Mouse (Mus musculus) erythroblast, embryonic 14.5 days (primary cell): ENCODE measurements around the gene Rpl19.

Experiments
- GATA1 ChIP-seq: IDR thresholded peaks from 2 replicates; pipeline ENCODE4 v1.6.1; 2012; ENCODE audit warnings: low read length, inconsistent platforms, mixed read lengths
- TAL1 ChIP-seq: IDR thresholded peaks from 3 replicates; pipeline ENCODE4 v1.6.1; 2012; ENCODE audit warnings: low read length, inconsistent platforms, mixed read lengths

DNA sequence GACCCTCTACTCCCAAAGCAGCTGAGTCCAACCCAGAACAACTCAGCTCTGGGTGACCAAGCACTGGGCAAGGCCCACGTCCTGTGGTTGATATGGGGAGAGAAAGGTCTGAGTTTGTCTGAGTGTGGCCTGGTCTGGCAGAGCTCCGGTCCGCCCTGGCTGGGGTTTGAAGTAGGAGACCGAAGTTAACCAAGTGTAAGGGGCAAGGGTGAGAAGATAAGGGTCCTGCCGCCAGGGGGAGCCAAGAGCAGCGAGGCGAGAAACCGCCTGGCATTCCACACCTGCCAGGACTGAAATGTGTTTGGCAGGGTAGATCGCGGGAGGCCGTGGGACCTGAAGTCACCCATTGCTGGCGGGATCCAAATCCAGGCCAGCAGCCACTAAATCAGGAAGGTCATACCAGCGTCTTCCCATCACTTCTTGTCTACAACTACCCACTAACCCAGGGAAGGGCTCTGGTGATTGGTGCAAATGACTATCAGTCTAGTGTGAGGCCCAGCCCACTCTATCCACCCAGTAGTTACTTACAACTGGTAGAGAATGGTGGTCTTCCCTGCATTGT lies 31.9 kb upstream of the Rpl19 start:
- no peak; the same call in 1 of the 2 replicates for TF ChIP-seq GATA1
- no peak for TF ChIP-seq TAL1
